Mouse (Mus musculus) stomach, embryonic 15.5 days (tissue): Measurements from ENCODE around the gene Smg9. TPM values are rescaled to one million over a fixed set of nuclear protein-coding genes. Genes with fewer than 3 reads are reported as not detected.

ENCODE experiments used
- polyA plus RNA-seq: library from polyadenylated mRNA; unstranded; fragments of >200 nt; fragmentation: Nextera tagmentation; extraction: Ambion mirVana; gene quantifications from 2 replicates; pipeline ENCODE4 v1.2.1, GENCODE M21; 2015

Gene Smg9
- polyA plus RNA-seq, 1 experiment from 2014 or later: 20.9 TPM

Other genes starting within 250 kb of the Smg9 start
- 5.5 and 6.3 TPM in 2 replicates for gene Zfp114, start 224.6 kb upstream of the Smg9 start, polyA plus RNA-seq
- 8.5 and 9.2 TPM in 2 replicates for gene Zfp111, start 188.2 kb upstream of the Smg9 start, polyA plus RNA-seq
- 5.1 and 5.6 TPM in 2 replicates for gene Zfp109, start 162.1 kb upstream of the Smg9 start, polyA plus RNA-seq
- 3.5 and 4.3 TPM in 2 replicates for gene Zfp108, start 144.8 kb upstream of the Smg9 start, polyA plus RNA-seq
- gene Zfp93, start 129.2 kb upstream of the Smg9 start, polyA plus RNA-seq: 7.2 and 7.4 TPM in 2 replicates
- 29.6 and 31.3 TPM in 2 replicates for gene Zfp61, start 98.4 kb upstream of the Smg9 start, polyA plus RNA-seq
- 9.3 and 11.1 TPM in 2 replicates for gene Zfp94, start 83.0 kb upstream of the Smg9 start, polyA plus RNA-seq
- 0.15 TPM in 1 of 2 replicates, not detected in the other for gene Tescl, start 65.7 kb upstream of the Smg9 start, polyA plus RNA-seq
- 0.26 and 3.0 TPM in 2 replicates for gene Lypd5, start 50.4 kb upstream of the Smg9 start, polyA plus RNA-seq
- 7.1 and 14.4 TPM in 2 replicates for gene Kcnn4, start 29.4 kb upstream of the Smg9 start, polyA plus RNA-seq
- gene Irgc1, start 52.7 kb downstream of the Smg9 start, polyA plus RNA-seq: not detected in 2 replicates
- 12.1 and 12.3 TPM in 2 replicates for gene Plaur, start 62.9 kb downstream of the Smg9 start, polyA plus RNA-seq
- gene Cadm4, start 82.4 kb downstream of the Smg9 start, polyA plus RNA-seq: 4.7 and 6.3 TPM in 2 replicates
- 38.1 TPM in 2 replicates for gene Zfp428, start 107.4 kb downstream of the Smg9 start, polyA plus RNA-seq
- gene AC161166.1, start 112.8 kb downstream of the Smg9 start, polyA plus RNA-seq: 0.19 and 0.40 TPM in 2 replicates
- 7.6 and 8.2 TPM in 2 replicates for gene Irgq, start 131.1 kb downstream of the Smg9 start, polyA plus RNA-seq
- 1.9 and 6.8 TPM in 2 replicates for gene Pinlyp, start 146.5 kb downstream of the Smg9 start, polyA plus RNA-seq
- gene Xrcc1, start 146.7 kb downstream of the Smg9 start, polyA plus RNA-seq: 96.1 and 100.0 TPM in 2 replicates
- 31.1 and 37.1 TPM in 2 replicates for gene Ethe1, start 187.9 kb downstream of the Smg9 start, polyA plus RNA-seq
- 4.3 and 5.0 TPM in 2 replicates for gene Zfp575, start 188.0 kb downstream of the Smg9 start, polyA plus RNA-seq
- 0.43 and 0.54 TPM in 2 replicates for gene Phldb3, start 211.1 kb downstream of the Smg9 start, polyA plus RNA-seq
- gene Lypd3, start 236.9 kb downstream of the Smg9 start, polyA plus RNA-seq: 22.6 and 42.2 TPM in 2 replicates